Mouse (Mus musculus): Measurements from ENCODE around the gene C1s1.
"Not testable (repeated sequence)": the region's sequence is repeated elsewhere in the genome, so short reads cannot be mapped to it uniquely, and the experiment has no call there.

C1s1 gene

DNA sequence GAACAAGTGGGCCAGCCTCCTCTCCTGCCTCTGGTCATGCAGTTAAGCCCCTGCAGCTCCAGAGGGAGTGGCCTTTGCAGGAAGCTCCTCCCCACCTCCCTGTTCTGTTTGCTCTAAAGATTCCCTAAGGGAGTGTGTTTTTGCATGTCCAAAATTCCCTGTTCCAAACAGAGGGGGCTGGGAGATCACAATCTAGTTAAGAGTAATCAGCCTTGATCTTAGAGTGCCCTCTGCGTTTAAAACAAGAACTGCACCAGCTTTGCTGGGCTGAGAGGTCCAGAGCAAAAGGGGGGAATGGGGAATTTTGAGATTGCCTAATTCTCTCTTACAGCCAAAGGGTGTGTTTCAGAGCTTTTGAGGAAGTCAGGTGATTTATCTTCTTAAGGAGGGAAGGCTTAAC is at the start of gene C1s1:
Gene C1s1 (minus strand): TSS at position 76 of the 400 bp plus-strand sequence.
- peak; percentile 5 for DNase-seq

DNA sequence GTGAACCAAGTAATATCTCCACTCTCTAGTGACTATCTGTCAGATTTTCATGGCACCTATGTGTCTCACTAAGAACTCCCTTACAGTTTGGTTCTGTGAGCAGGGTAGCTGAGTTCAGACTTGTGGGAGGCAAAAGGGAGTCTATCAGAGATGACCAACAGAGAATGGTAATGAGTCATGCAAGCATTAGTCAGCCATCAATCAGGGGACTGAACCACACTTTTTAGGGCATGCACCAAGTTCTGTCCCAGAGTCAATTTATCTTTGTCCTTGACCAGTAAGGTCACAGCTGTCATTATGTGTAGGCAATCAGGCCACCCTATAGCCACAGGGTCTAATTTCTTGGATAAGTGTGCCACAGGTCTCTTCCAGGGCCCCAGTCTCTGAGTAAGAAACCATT is 46.6 kb upstream of the C1s1 start:
- DNase-seq, result no peak

DNA sequence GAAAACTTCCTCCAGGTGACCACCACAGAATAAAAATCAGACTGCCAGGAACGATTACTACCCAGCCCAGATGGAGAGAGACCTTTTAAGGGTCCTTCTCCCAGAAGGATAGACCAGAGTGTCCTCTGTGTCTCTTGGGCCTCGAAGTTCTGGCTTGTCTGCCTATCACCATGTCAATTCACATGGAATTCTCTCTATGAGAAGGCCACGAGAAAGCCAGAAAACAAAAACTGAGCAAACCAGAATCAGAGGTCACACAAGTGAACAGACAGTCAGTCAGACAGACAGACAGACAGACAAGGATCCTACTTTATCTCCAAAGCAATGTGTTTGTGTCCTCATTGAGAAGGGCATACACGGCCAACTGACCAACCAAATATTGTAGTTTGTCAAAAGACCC is 44.1 kb upstream of the C1s1 start:
- no peak for DNase-seq

DNA sequence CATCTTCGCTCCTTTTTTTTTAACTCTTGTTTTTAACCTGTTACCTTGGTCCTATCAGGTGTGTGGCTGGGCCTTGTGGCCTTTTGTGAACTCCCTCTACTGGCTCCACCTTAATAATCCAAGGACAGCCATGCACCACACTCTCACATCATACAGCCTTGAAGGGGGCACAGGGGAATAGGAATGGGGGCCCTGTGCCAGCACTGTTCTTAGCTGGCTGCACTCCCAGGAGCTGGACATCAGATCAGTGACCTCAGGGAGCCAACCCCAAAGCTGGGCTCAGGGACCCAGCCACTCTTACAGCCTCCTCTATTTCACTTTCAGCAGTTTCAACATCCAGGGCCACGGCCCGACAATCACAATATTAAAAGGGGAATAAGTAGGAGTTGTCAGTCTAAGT is 43.6 kb upstream of the C1s1 start:
- no peak for DNase-seq

DNA sequence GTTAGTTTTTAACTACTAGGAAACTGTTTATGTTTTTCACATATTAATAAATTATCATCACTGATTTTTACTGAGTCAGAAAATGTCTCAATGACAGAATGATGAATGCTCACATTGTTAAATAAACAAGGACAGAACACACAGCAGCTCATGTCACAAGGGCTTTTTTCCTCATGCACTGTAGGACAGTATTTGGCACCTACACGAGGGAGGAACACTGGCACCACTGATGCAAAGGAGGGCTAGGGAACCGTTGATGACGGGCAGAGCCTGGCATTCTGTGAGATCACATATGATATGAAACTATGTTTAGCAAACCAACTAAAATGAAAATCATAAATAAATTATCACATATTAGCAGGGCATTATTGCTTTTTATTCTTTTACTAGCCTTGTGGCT is 42.8 kb upstream of the C1s1 start:
- no peak for DNase-seq

DNA sequence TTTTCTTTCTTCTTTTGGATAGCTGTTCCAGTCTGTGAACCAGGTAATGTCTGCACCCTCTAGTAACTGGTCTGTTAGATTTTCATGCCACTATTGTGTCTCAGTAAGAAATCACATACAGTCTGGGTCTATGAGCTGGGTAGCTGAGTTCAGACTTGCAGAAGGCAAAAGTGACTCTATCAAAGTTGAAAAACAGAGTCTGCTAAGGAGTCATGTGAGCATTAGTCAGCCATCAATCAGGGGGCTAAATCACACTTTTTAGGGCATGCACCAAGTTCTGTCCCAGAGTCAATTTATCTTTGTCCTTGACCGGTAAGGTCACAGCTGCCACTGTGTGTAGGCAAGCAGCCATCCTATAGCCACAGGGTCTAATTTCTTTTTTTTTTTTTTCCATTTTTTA is 40.1 kb upstream of the C1s1 start:
- DNase-seq, result no peak

DNA sequence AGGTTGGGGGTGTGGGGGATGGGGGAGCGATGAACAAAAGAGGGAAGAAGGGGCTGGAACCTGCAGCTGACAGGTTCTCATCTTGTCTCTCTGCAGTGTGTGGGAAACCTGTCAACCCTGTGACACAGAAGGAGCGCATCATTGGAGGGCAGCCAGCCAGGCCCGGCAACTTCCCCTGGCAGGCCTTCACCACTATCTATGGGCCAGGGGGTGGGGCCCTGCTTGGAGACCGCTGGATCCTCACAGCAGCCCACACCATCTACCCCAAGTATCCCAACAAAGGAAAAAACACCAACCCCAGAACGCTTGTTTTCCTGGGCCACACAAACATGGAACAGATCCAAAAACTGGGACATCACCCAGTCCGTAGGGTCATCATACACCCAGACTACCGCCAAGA is 38.0 kb upstream of the C1s1 start:
- DNase-seq, result not testable (repeated sequence)

DNA sequence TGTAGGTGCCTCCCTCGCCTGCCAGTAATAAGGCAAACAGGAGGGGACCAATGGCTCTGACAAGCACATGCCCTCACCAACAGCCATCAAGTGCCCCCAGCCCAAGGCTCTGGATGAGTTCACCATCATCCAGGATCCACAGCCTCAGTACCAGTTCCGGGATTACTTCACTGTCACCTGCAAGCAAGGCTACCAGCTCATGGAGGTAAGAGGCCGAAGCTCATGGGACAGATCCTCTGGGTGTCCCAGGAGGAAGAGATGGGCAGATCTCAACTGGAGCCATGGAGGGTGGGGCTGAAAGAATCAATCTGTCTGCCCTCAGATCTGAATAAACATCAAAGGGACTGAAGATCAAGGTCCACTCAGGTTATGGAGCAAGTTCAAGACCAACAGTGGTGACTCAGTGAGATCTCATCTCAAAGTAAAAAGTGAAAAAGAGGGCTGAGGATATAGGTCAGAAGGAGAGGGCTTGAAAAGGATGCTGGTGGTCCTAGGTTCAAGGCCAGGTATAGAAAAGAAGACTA is 33.1 kb upstream of the C1s1 start:
- DNase-seq, result not testable (repeated sequence)

DNA sequence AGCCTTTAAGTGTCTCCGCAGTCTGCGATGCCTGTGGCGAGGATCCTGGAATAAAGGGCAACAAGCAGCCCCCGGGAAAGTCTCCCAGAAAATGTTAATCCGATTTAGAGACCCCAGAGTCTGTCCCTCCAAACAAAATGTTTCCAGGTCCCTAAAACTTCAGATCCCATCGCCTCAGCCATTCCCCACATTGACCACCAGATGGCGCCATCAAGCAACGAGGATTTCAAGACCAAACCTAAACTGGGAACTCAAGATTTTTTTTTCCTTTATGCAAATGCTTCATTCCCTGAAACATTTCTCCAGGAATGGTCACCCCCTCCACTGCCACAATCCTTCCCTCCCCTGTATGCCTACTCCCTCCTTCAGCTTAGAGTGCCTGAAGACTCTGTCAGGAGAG is 27.9 kb upstream of the C1s1 start, which contains the start of gene C1rb:
Gene C1rb (plus strand): TSS at position 269 of the 400 bp plus-strand sequence.
- peak; percentile 54 for DNase-seq

DNA sequence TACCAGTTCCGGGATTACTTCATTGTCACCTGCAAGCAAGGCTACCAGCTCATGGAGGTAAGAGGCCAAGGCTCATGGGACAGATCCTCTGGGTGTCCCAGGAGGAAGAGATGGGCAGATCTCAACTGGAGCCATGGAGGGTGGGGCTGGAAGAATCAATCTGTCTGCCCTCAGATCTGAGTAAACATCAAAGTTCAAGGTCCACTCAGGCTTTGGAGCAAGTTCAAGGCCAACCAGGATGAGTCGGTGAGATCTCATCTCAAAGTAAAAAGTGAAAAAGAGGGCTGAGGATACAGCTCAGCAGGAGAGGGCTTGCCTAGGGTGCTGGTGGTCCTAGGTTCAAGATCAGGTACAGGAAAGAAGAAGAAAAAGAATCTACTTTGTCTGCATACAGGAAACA is 19.5 kb upstream of the C1s1 start:
- not testable (repeated sequence) for DNase-seq

DNA sequence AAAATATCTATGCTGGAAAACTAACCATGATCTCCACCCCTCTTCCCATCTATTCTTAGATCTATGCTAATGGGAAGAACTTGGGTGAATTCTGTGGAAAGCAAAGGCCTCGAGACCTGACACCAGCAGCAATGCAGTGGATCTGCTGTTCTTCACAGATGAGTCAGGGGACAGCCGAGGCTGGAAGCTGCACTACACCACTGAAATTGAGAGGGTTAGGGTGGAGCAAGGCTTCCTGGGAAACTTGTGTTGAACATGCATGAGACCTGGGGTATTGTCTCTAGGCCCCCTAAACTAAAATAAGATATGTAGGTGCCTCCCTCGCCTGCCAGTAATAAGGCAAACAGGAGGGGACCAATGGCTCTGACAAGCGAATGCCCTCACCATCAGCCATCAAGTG is 19.0 kb upstream of the C1s1 start:
- DNase-seq, result not testable (repeated sequence)

DNA sequence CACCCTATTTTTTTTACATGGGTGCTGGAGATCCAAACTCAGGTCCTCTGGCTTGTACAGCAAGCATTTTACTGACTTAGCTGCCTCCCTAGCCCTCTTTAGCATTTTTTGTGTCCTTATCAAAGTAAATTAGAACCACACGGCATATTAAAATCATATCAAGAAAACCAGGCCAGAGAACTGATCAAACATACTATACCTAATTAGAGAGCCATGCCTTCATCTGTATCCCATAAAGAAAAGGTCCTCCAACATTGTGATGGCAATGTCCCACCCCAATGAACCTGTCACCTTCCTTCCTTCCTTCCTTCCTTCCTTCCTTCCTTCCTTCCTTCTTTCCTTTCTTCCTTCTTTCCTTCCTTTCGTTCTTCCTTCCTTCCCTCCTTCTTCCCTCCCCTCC is 13.8 kb upstream of the C1s1 start:
- DNase-seq, result not testable (repeated sequence)

DNA sequence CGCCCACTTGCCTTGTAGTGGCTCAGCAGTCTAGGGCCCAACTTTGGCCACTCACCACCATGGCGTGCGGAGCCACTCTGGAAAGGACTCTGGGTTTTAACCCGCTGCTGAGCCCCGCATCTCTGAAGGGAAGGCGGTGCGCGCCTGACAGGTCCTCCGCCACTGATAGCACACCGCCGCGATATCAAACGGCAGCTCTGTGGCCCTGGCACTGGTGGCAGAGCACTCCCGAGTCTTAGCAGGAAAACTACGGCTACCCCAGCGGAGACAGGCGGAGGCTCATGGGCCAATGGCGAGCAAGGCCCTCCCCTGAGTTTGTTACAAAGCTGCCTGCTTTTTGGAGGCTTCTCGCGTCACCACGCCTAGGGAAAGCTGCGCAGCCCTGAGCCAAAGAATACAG is 10.6 kb upstream of the C1s1 start:
- DNase-seq, result no peak

DNA sequence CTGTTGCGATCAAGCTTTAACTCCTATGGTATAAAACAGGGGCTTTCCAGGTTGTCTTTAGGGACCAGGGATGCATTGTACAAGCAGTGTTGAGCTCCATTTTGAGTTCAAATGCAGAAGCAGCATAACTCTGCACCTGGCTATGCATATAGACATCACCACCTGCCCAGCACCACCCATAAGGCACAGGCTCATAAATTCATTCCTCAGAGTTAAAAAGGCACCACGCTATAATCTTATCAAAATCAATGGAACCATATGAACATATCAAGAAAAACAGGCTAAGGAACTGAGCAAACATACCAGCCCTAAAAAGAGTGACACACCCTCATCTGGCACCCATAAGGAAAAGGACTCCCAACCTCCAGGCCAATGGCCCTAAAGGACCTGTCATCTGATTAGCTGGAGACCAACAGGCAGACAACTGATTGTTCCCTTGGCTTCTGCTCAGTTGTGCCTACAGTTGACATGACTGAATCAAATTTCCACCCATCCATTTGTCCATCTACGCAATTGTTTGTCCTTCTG is 6.9 kb upstream of the C1s1 start:
- DNase-seq, result no peak

DNA sequence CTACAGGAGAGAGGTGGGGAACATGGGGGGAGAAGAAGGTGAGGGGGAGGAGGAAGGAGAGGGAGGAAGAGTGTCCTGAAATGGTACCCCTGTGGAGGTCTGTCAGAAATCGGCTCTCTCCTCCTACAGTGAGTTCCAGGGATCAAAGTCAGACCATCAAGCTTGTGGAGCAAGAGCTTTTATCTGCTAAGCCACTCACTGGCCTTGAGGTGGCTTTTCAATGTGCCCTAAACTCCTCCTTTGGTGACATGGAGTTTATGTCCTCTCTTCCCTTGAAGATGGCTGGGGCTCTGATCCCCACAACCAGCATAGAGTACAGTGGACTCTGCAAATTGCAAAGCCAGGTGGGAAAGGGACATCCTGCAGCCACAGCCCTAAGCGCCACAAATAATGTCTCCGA is 5.8 kb upstream of the C1s1 start:
- not testable (repeated sequence) for DNase-seq

DNA sequence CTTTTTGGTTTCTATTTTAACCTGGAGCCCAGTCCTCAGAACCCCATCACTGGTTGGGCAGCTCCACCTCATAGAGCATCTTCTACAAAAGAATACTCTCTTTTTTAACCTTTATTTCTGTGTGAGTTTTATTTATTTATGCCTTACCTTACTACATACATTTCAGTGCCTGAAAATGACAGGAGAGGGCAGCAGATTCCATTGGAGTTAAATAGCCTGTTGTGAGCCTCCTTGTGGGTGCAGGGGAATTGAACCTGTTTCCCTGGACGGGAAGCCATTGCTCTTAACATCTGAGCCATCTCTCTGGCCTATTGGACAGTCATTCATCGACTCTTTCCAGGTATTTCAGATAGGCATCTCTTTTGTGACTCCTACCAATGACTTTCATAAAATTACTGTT is 3.3 kb upstream of the C1s1 start:
- no peak for DNase-seq

DNA sequence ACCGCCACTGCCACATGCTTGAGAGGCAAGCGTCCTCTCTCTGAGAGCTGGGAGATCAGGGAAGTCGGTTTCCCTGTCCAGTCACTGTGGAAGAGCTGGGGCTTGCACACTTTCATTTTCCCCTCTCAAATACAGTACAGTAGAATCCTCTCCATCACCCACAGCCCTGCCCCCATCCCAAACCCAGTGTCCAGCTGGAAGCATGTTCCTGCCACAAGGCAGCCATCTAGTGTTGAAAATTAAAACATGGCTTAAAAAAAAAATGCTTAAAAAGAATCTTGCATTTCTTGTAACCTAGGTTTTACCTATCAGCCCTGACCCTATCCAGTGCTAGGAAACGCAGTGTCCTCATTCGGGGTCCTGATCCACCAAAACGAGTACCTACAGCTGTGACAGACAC is 2.3 kb upstream of the C1s1 start:
- no peak for DNase-seq

DNA sequence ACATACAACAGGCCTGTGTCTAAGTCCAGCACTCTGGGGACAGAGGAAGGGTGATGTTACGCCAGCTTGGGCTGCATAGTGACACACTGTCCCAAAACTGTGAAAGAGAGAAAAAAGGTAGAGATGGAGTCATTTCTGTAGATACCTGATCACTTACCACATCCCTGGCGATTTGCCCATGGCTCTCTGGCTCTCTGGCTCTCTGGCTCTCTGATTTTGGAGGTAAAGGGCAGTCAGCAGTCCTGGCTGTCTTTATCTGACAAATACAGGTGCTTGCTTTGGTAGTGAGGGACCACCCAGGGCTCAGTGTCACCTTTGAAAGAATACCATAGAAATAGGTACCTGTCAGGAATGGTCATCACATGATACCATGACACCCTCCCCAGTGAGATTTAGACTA is 983 bp downstream of the C1s1 start:
- DNase-seq, result not testable (repeated sequence)

DNA sequence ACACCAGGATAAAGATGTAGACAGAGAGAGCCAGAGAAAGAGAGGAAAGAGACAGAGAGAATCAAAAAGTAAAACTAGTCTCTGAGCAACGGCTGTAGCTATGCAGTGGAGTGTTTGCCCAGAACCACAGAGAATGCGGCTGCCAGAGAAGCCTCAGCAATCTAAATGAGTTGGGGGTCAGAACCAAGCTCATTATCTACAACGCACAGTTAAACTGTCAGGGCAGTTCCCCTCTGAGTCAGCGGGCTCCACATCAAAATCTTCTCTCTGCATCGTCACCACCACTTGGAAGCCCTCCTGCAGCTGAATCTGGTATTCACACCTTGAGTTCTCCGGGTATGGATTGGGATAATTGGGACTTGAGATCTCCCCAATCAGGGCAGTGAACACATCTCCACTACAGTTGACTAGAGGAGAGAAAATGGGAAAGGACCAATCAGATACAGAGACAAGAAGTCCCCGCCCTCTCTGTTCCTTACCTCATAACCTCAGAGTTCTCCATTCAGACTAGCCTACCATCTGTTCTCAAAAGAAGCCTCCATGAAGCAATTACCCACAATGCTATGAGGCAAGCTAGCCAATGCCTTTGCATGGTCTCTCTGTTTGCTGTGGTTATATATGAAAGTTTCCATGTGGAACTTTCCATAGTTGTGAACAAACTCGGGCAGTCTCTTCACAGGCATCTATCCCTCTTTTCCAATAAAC is 5.9 kb downstream of the C1s1 start:
- DNase-seq, result not testable (repeated sequence)

DNA sequence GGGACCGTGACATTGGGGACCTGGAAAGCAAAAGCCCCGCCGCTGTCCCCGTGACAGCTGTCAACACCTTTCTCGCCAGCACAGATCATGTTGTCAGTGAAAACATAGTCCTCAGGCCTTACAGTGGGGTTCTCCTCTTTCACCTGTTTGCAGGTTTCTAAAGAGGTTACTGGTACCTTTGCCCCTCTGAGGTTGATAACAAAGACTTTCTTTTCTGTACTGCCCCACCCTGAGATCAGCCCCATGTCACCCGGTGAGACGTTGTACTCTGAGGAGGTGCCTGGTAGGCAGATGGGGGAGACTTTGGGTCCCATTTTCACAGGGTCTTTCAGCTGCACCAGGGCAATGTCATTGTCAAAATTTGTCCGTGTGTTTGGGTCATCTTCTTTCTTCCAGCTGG is 11.1 kb downstream of the C1s1 start:
- DNase-seq, result no peak

DNA sequence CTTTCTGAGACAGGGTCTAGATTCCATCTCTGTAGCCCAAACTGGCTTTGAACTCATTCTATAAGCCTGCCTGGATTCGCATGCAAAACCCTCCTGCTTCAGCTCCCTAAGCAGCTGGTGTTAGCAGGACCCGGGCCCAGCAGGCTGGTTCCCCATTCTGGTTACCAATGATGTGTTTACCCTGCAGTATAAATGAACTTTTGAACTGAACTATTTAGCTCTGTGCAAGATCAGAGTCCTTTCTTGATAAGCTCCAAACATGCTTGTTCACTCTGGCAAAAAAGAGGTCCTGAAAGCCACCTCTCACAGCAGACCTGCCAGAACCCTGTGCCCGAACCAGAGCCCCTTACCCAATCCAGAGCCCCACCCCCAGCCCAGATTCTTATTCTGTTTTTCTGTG is 14.3 kb downstream of the C1s1 start:
- DNase-seq, result no peak

DNA sequence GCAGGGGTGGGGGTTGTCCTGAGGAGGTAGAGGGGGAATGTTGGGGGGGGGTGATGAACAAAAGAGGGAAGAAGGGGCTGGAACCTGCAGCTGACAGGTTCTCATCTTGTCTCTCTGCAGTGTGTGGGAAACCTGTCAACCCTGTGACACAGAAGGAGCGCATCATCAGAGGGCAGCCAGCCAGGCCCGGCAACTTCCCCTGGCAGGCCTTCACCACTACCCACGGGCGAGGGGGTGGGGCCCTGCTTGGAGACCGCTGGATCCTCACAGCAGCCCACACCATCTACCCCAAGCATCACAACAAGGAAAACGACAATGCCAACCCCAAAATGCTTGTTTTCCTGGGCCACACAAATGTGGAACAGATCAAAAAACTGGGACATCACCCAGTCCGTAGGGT is 20.1 kb downstream of the C1s1 start:
- DNase-seq, result not testable (repeated sequence)

DNA sequence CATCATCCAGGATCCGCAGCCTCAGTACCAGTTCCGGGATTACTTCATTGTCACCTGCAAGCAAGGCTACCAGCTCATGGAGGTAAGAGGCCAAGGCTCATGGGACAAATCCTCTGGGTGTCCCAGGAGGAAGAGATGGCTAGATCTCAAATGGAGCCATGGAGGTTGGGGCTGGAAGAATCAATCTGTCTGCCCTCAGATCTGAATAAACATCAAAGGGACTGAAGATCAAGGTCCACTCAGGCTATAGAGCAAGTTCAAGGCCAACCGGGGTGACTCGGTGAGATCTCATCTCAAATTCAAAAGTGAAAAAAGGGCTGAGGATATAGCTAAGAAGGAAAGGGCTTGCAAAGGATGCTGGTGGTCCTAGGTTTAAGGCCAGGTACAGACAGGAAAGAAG is 24.4 kb downstream of the C1s1 start:
- not testable (repeated sequence) for DNase-seq

DNA sequence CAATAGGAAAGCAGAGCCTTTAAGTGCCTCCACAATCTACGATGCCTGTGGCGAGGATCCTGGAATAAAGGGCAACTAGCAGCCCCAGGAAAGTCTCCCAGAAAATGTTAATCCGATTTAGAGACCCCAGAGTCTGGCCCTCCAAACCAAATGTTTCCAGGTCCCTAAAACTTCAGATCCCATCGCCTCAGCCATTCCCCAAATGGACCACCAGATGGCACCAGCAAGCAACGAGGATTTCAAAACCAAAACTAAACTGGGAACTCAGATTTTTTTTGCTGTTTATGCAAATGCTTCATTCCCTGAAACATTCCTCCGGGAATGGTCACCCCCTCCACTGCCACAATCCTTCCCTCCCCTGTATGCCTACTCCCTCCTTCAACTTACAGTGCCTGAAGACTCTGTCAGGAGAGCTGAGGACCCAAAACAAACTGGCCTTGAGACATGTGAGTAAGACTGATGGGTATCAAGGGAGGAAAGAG is 29.8 kb downstream of the C1s1 start, which contains the start of gene C1ra:
Gene C1ra (plus strand): TSS at position 51 of the 482 bp plus-strand sequence.
- peak; percentile 35 for DNase-seq

DNA sequence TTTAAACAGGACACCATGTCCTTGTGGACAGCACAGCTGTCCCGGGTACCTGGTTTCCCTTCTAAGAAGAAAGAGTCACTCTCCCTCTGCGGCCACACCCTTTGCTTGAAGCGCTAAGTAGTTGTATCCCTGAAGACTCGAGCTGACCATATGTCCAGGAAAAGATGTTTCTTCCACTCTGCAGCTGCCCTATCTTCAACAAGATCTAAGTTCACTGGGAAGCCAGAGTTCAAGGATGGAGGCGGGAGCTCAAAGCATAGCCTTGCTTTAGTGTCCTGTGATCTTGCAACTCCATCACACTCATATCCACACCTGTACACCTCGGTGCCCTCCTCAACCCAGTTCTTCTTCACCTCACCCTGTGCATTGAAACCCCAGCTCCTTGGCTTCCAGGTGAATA is 30.2 kb downstream of the C1s1 start:
- no peak for DNase-seq

Measured in thymus, postnatal 14 days (tissue).